Mouse (Mus musculus) MEL-GATA-1-ER (cell line): ENCODE measurements around the gene Gm28230.

Experiments used
- DNase-seq: peaks from one replicate; pipeline ENCODE4 v3.0.0-alpha.2; 2012; ENCODE audit warnings: low read depth; ENCODE audit errors: extremely low read depth

Gene Gm28230

DNA sequence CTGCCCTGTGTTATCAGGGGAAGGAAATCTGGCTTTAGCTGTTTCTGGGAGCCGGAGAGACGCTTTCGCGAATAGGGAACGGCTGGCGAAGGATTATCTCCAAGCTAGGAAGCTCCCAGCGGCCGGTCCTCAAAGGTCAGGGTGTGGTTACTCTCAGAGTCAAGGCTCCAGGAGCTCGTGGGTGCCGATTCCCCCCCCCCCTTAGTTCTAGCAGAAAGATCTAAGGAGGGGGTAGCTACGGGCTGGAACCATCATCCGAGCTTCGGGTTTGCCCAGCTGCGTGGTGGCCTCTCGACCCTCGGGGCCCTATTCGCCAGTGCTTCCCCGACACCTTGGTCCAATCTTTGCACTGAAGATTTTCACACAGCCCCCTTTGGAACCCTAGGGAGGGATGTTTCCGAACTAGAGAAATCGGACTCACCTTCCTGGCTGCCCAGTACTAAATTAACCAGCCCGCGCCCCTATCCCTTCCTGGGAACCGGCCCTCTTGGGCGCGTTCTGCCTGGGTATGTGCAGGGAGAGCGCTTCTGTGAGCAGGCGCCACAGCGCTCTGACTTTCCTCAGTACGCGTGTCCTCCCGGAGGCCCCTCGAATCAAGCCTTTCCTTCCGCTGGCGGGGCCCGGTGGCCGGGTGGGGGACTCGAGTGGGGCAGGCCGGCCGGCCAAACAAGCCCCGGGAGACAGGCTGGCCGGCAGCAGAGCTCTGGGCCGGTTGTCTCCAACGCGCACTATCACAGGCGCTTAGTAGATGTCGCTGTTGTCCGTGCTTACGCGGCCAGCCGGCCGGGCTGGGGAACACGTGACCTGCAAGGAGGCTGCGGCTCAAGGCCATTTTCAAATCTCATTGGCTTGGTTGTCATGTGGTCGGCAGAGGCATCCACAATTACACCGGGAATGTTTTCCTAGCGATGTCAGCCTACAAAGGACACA, 35.2 kb upstream of the Gm28230 start, which contains the start of gene Hoxd10:
TSS of gene Hoxd10 (plus strand) at position 903 of the 930 bp plus-strand sequence.
- no peak for DNase-seq

DNA sequence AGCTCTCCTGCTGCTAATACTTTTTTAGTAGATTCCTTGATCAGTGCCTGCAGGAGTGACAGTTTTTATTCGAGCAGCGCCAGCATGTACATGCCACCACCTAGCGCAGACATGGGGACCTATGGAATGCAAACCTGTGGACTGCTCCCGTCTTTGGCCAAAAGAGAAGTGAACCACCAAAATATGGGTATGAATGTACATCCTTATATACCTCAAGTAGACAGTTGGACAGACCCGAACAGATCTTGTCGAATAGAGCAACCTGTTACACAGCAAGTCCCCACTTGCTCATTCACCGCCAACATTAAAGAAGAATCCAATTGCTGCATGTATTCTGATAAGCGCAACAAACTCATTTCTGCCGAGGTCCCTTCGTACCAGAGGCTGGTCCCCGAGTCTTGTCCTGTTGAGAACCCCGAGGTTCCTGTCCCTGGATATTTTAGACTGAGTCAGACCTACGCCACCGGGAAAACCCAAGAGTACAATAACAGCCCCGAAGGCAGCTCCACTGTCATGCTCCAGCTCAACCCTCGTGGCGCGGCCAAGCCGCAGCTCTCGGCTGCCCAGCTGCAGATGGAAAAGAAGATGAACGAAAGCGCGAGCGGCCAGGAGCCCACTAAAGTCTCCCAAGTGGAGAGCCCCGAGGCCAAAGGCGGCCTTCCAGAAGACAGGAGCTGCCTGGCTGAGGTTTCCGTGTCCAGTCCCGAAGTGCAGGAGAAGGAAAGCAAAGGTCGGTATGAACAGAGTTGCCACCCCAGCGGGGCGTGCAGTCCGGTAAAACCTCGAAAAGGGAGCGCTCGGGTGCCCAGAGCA, 34.3 kb upstream of the Gm28230 start:
- DNase-seq = no peak

DNA sequence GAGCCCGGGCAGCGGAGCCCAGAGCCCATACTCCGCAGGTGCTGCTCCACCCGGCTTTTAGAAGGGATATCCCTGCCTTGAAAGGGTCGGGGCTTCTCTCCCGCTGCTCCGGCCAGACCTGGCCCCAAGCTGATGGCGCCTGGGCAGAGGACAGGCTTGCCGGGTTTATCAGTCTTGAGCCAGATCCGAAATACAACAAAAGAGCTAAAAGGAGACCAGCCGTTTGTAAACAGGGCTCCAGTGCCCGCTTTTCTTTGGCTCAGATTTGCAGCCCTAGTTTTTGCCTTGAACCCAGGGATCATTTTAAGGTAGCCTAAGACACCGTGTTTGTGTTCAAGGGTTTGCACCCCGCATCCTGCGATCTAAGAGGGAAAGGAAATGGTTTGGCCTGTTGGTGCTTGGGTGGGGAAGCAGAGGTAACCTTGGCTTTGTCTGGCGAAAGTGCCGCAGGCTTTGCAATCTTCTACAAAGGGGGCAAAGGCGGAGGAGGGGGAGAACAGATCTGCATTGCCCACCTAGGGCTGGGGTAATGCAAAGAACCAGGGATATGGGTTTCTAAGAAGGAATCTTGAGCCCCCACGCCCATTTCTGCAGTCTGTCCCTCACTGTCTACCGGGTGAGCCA, 33.6 kb upstream of the Gm28230 start:
- no peak for DNase-seq

DNA sequence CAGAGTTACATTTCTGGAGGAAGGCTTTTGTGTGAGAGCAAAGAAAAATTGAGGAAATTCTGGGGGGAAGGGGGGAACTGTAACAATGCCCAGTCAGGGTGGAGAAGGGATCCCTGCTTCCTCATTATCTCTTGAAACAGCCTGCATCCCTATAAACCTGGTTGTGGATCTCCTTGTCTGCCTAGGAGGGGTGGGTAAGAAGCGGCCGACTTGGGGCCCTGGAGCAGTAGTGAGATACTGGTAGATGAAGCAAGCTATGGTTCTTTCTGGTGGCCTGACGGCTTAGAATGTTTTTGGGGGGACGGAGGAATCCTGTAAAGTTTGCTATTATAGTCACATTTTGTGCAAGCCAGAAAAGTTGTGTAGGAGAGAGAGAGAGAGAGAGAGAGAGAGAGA, 33.1 kb upstream of the Gm28230 start:
- no peak for DNase-seq

DNA sequence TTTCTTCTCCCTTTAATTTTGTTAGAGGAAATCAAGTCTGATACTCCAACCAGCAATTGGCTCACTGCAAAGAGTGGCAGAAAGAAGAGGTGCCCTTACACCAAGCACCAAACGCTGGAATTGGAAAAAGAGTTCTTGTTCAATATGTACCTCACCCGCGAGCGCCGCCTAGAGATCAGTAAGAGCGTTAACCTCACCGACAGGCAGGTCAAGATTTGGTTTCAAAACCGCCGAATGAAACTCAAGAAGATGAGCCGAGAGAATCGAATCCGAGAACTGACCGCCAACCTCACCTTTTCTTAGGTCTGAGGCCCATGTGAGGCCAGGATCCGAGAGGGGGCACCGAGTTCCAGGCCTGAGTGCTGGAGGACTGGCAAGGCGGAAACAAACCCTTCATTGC, 32.5 kb upstream of the Gm28230 start:
- no peak for DNase-seq

DNA sequence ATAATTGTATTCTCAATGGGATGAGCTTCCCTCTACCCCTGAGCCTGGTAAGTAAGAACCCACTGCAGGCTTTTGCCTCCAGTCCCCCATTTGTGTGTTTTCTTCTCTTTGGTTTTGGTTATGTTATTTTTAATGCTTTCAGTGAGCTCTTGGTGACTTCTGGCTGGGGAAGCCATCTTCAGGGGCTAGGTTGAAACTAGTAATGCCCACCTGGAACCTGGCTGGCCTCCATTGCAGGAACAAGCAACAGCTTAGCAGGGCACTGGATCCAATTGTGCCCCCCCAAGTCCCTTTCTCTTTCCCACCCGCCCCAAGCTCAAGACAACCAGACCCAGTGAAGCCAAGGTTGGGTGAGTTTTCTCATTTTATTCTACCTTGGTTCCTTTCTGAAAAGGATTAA, 31.1 kb upstream of the Gm28230 start:
- no peak for DNase-seq

DNA sequence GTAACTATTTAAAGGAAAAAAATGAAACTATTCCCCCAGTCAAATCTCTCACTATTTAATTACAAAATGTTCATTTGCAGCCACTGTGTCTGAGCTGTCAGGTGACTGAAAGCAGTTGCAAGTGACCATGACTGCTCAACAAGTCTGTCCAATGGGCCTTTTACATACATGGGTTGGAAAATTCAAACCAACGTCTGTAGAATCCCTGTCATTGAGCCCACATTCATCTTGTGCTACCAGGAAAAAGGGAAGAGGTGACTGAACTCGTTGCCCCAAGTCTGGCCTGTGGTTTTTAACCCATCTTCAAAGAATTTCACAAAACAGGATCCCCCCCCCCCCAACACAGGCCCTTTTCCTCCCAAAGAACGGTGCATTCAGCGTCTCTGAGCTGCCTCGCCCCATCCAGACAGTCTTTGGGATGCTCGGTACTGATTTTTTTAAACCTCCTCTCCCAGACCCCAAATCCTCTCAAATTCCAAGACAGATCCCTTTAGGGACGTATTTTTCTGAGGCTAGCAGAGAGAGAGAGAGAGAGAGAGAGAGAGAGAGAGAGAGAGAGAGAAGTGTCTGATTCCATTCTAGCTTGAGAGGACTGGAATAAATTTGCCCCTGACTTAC, 30.6 kb upstream of the Gm28230 start:
- DNase-seq = no peak

DNA sequence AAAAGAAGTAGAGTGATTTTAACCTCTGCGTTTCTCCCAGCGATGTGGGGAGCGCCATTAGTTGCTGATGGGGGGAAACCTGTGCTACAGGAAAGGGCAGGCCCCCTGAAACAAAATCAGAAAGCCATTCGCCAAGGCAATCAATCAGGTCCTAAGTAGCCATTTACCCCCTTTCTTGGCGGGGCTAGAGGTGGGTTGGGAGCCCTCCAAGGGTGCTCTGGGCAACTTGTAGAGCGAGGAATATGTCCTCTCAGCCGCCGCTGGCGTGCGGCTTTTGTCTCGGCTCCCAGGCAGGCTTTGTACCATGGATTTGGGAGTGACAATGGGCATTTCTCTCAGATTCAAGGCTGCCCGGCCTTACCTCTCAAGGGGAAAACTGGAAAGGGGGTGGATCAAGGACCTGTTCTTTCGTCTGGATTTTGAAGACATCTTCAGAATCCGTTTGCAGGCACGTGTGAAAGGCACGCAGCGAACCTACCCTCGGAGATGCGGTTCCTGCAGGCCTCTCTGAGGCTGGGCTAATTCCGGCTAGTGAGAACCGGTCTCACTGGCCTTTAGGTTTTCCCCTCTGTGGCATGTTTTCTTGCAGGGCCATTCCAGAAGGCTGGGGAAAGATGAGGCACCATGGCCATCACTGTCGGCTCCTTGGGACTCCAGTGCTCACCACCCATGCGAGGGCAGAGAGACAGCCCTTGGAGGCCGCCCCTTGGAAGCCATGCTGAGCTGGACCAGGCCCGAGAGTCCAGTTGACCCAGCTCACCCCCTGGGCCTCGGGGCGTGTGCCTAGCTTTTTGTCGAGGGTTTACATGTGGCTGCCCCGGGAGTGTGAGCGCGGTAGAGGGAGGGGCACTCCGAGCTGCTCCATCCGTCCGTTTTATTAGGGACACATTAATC, 29.8 kb upstream of the Gm28230 start:
- no peak for DNase-seq

DNA sequence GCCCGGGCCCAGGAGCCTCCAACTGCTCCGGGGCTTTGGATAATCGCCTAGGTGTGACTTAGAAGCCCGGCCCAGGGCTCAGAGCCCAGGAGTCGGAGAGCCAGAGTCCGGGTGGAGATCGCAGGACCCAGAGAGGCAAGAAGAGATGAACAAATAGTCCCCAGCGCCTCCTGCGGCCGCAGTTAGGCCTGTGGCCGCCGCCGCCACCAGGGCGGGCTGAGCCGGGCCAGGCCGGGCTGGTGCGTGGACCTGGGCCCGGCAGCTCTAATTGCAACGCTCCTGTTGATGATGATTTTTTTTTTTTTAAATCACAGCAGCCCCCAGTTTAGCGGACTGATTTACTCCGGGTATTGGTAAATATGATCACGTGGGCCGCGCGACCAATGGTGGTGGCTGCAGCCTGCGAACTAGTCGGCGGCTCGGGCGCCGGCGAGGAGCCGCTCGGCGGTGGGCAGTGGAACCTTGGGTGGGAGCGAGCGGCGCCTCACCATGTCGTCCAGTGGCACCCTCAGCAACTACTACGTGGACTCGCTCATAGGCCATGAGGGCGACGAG, 28.9 kb upstream of the Gm28230 start, which contains the start of gene Hoxd9:
TSS of gene Hoxd9 (plus strand) at position 161 of the 555 bp plus-strand sequence.
- DNase-seq = no peak

DNA sequence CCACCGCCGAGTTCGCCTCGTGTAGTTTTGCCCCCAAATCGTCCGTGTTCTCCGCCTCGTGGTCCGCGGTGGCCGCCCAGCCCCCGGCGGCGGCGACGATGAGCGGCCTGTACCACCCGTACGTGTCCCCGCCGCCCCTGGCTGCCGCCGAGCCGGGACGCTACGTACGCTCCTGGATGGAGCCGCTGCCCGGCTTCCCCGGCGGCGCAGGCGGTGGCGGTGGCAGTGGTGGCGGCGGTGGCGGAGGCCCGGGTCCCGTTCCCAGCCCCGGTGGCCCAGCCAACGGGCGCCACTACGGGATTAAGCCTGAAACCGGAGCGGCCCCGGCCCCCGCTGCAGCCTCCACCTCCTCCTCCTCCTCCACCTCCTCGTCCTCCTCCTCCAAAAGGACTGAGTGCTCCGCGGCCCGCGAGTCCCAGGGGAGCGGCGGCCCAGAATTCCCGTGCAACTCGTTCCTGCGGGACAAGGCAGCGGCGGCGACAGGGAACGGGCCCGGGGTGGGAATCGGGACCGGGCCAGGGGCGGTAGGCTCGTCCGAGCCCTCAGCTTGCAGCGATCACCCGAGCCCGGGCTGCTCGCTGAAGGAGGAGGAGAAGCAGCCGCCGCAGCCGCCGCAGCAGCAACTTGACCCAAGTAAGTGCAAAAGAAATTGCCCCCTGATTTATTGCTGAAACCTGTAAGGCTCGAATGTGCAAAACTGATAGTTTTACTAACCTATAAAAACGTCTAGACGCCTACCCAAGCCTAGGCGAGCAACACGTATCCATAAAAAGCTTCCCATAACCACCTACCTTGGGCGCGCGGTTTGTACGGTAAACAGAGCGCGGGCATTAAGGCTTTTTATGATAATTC, 28.1 kb upstream of the Gm28230 start:
- DNase-seq = no peak

DNA sequence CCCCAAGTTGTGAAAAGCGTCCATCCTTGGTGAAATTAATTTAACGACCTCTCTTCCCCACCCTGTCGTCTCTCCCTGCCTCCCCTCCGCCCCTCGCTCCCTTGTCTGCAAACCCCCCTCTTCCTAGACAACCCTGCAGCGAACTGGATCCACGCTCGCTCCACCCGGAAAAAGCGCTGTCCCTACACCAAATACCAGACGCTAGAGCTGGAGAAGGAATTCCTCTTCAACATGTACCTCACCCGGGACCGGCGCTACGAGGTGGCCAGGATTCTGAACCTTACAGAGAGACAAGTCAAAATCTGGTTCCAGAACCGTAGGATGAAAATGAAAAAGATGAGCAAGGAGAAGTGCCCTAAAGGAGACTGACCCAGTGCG, 27.5 kb upstream of the Gm28230 start:
- DNase-seq = no peak

DNA sequence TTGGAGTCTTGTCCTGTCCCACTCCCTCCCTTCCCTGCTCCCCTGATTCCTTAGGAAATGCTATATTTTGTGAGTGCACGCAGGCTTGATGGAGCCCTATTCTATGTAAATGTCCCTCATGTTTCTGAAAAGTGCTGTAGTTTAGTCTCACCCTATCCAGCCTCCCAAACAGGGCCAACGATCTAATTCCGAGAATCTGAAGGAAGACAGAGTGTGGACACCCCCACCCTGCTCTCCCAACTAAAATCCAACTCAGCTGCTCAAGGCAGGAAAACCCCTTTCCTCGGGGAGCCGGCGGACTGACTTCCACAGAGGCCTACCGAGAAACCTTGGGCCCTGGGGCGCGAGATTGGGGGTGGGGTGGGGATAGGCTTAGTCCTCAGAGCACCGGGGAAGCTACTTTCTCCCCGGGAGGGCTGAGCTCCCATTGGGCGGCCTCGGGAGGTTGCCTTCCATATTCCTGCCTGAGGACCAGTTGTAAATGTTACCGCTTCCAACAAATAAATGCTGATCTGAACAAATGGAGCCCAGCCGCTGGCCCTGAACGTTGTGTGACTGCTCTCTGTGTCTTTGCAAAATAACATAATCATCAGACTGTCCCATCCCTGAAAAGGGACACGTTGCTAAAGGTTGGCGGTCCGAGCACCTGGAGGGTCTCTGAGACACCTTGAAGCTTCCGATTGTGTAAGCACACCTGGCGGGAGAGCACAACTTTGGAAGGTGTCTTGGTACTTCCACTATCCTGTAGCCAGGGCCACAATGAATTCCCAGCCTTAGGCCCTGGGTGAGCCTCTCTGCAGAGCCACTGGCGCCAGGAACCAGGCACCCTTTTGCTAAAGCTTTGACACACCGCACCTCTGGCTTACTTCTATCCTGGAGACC, 26.6 kb upstream of the Gm28230 start:
- DNase-seq = no peak

DNA sequence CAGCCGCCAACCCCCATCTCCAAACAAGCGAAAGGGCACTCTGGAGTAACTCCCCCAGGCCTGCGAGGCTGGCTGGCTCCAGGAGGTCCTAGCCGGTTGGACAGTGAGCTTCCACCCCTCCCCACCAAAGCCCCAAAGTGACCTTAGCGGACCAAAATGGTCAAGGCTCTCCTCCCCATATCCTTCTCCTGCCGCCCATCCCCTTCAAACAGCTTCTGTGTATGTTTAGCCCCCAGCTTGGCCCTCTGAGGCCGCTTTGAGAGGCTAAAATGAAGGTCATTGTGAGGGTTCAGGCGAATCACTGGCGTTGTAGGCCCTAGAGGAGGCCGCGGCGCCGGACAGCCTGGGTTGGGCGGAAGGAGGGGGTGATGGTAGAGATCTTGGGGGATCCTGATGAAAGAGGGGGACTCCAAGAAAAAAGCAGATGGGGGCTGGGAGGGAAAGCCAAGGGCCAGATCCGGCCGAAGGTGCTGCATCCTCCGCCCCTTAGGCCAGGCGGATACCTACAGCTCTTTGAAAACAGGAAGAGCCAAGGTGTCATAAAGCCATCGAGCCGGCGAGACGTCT, 25.9 kb upstream of the Gm28230 start:
- DNase-seq = no peak

DNA sequence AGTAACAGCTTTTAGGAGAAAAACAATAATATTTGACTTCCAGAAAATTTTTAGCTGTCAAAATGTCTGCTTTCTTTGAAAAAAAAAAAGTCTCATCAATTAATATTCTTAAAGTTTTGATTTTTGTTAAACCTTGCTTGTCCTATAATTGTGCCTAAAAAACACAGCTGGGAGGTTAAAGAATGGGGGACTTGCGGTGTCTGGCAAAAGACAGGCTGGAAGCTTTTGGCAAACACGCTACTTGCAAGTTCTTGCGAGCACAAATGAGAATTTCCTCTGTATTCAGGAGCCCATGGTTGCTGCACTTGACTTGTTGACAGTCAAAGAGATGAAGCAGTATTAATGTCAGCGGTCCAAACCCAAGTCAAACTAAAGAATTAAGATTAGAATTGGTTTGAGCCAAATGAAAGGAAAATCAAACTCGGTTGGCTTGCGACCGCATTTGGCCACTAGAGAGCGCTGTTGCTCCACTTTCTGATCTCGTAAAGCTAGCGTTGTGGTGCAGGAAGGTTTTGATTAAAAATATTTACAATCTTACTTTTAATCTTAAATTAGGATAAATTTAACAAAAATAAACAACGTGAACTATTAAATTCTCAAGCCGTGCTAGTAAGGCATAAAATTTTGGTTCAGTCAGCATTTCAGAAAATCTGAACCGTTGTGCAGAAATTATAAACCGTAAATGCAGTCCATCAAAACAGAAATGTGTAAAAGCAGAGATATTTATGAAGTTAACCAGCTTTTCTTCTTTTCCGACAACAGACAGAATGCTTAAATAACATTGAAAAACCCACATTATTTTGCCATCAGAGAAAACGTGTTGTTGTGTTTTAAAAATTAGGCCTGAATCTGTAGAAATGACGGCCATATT, 24.3 kb upstream of the Gm28230 start:
- DNase-seq = peak; percentile 19

DNA sequence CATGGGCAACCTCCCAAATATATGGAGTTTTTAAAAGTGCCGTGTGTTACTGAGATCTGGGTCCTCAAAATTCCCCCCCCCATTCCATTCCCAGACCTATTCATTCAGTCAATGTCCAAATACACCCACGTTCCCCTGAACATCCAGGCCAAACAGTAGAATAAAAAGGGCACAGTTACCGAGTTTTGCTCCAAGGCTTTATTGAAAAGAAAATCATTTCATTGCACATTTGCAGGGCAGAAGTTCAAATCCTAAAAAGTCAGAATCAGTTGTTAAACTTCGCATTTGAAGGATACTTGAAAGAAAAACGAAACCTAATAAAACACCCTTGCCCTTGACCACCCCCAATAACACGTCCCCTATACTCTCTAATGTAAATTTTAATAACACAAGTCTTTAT, 23.7 kb upstream of the Gm28230 start:
- DNase-seq = no peak

DNA sequence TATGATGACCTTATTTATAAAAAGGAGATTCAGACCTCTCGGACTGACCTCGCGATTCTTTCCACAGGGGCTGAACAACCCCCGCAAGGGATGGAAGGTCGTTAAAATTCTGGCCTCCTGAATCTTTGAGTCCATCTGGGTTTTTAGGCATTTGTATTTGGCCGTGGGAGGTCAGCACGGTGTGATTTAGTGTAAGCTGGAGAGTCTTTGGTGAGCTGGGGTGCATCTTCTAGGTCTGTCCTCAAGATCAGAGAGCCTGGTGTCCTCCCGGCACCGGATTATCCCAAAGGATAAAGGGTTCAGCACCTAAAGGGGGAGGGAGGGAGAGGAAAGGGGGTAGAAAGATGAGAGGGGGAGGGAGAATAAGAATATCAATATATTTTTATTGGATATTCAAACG, 23.2 kb upstream of the Gm28230 start:
- no peak for DNase-seq
